Mouse (Mus musculus): Measurements from ENCODE around the gene Gpc4. TPM values are rescaled to one million over a fixed set of nuclear protein-coding genes. Genes with fewer than 3 reads are reported as not detected.

The Gpc4 gene
- total RNA-seq, 1 experiment from 2014 or later, result 2.4 TPM

GRCm38 (mm10) chrX:52052011-52052410 is 113.0 kb downstream of the Gpc4 start:
- no peak for ATAC-seq (replicated peaks; ENCODE audit: low read depth, poor library complexity, severe bottlenecking)

GRCm38 (mm10) chrX:52050941-52051340 is 114.1 kb downstream of the Gpc4 start:
- no peak for ATAC-seq (replicated peaks; ENCODE audit: low read depth, poor library complexity, severe bottlenecking)

GRCm38 (mm10) chrX:52039875-52040274 is 125.2 kb downstream of the Gpc4 start:
- no peak for ATAC-seq (replicated peaks; ENCODE audit: low read depth, poor library complexity, severe bottlenecking)

- ATAC-seq (replicated peaks; ENCODE audit: low read depth, poor library complexity, severe bottlenecking), result no peak
Measured at GRCm38 (mm10) chrX:52030146-52030545, 134.9 kb downstream of the Gpc4 start.

- no peak for ATAC-seq (replicated peaks; ENCODE audit: low read depth, poor library complexity, severe bottlenecking)
Measured at GRCm38 (mm10) chrX:52017660-52018059, 147.4 kb downstream of the Gpc4 start.

Other genes starting within 250 kb of the Gpc4 start
- not detected in 2 replicates for gene 1700080O16Rik, start 192.5 kb downstream of the Gpc4 start, total RNA-seq (2017)